Mouse (Mus musculus) kidney, adult 18-20 months (tissue): ENCODE measurements around the gene Ctsh.
"Not testable (repeated sequence)": the region's sequence is repeated elsewhere in the genome, so short reads cannot be mapped to it uniquely, and the experiment has no call there.

Experiments
- DNase-seq: peaks from one replicate; pipeline ENCODE4 v3.0.0; 2021

Gene Ctsh

DNA sequence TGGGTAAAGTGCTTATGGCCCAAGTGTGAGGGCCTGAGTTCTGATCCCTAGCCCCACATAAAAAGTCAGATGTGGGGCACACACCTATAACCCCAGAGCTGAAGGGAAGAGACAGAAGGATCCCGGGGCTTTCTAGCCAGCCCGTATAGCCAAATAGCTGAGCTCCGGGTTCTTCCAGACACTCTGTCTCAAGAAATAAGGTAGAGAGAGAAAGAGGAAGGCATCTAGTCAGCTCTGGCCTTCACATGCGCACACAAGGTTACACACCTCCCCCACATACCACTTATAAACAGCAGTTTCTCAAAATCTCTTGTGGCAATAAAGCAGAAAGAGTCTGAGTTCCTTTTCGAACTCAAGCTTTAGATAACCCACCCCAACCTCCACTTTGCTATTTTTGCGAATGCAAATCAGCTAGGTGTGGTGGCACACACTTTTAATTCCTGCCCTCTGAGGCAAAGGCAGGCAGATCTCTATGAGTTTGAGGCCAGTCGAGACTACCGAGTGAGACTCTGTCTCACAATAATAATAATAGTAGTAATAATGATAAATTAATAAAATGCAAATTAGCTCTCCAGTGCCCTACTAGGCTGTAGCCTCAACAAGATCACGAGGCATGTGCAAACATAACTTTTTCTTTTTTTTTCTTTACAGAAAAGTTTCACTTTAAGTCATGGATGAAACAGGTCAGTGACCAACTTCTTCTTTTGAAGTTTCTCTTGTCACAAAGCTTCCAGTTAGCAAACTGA is 6.0 kb downstream of the Ctsh start:
- DNase-seq: no peak

DNA sequence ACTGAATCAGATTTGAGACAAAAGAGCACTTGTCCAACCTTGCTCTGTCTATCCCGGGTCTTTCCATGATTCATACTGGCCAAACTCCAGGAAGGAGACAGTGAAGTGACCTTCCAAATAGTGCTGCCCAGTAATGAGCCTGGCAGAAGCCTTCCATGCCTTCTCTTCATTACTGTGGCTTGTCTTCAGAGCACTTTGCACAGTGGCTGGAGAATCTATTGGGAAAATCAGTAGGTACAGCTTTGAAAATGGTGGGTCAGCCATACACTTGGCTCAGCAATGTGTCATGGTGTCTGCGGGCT is 6.6 kb downstream of the Ctsh start:
- DNase-seq: no peak

DNA sequence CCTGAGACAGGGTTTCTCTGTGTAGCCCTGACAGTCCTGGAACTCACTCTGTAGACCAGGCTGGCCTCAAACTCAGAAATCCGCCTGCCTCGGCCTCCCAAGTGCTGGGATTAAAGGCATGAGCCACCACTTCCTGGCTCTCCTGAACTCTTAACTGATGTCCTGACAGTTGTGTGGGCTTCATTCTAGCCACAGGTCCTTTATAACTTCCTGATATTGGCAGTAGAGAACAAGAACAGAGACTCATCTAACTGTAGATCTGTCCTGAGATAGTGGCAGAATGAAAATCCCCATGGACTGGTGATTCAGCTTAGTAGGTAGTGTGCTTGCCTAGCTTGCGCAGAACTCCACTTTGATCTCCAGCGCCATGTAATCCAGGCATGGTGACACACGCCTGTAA is 7.0 kb downstream of the Ctsh start:
- DNase-seq: not testable (repeated sequence)

DNA sequence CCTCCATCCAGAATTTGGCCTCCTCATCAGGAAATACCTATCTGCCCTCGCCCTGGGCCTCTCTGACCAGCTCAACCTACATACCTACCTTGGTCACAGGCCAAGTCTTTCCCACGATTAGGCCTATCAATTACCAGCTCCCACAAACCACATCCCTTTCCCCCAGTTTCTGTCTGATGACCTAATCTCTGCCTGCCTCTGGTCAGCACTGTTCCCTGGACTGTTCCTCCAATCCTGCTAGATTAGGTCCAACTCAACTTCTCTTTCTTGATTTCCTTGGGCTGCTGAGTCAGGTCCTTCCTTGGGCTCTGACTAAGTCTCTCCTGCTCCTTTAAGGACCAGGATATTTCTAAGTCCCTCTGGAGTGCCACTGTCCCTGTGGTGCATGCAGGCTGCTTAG is 13.4 kb downstream of the Ctsh start:
- no peak for DNase-seq

DNA sequence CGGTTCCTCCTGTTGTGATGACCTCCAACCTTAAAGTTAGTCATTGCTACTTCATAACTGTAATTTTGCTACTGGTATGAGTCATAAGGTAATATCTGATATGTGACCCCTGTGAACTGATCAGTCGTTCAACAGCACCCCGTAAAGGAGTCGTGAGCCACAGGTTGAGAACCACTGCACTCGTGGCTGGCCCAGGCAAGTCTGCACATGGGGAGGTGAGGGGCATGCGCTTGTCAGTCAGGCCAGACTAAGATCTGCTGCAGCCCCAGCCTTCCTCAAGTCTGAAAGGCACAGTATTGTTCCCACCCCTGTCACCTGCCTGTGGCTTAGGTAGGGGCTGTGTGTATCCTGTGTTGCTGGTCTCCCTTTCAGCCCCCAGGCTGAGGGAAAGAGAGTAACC is 14.8 kb downstream of the Ctsh start:
- no peak for DNase-seq

DNA sequence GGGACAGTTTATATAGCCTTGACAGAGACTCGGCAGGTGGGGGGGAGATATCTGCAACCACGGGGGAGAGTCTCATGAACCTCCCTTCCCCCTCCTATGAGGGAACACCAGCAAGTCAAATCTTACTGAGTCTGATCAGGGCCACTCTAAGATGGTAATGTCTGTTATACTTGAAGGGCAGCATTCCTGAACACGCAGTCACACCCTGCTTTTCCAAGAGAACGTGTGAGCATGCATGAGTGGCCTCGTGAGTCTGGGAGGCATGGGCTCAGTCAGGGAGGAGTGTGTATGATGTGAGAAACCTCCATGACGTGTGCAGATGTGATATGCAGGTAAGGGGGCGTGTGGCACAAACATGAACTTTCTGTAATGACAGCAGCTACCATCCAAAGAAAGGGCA is 15.5 kb downstream of the Ctsh start:
- no peak for DNase-seq

DNA sequence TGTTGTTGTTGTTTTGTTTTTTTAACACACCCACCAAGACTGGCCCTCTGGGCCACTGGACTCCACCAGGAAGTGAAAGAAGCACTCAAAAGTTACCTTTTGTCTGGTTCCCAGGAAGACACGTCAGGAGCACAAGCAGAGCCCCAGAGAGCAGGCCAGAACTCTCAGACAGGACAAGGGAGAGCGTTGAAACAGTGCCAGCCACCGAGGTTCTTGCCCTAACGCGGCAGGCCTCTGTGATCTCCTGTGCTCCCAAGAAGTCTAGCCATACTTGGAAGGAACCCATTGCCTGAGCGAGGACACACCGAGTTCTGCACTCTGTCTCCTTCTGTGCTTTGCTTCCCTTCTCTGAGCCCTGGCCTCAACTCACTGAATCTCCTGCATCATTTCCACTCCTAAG is 16.2 kb downstream of the Ctsh start:
- no peak for DNase-seq

DNA sequence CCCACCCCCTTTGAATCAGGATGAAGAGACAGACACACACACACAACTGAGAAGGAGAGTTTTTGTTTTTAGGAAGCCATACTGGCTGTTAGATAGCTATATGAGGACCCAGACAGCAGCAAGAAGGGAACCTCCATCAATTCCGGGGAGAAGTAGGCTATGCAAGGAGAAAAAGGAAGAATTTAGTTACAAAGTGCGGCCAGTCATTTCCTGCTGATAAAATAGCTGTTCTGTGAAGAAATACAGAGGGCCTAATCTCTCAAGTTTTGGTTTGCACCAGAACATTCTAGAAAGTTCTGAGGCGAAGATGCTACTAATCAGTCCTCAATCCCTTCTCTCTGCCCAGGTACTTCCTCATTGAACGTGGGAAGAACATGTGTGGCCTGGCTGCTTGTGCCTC is 21.4 kb downstream of the Ctsh start:
- DNase-seq: no peak

DNA sequence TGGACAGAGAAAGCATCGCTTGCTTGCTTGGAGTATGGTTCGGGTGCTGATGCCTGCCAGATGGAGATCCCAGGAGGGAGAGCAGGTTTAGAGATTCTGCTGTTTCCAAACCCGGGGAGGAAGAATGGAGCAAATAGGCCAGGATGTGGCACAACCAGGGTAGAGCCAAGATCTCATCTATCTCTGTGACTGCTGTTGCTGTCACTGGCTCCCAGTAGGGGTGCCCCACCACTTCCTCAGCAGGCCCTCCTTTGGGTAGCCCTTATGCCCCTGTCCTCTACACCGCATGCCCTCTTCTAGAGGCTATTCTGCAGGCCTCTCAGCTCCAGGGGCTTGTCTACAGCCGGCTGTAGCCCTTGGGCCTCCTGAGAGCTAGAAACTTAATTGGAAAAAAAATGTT is 22.2 kb downstream of the Ctsh start:
- DNase-seq: no peak

DNA sequence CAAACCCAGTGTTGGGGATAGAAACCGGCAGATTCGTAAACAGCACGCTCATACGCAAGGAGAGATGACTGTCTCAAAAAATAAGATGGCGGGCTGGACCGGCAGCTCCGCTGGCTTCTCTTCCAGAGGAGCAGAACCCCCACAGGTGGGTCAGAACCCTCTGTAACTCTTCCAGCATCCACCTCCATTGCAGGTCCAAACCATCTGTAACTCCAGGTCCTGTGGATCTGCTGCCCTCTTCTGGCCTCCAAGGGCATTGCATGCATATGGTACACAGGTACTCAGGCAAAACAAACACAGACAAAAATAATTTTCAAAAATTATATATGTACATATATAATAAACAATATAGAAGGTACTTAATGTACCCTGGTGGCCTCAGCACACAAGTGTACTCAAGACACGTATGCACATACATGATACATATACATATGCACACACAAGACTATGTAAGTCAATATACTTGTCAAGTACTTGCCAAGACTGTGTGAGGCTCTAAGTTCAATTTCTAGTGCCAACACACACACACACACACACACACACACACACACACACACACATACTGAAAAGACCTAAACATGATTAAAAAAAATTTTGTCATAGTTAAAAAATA is 23.0 kb downstream of the Ctsh start:
- peak; percentile 82 for DNase-seq

DNA sequence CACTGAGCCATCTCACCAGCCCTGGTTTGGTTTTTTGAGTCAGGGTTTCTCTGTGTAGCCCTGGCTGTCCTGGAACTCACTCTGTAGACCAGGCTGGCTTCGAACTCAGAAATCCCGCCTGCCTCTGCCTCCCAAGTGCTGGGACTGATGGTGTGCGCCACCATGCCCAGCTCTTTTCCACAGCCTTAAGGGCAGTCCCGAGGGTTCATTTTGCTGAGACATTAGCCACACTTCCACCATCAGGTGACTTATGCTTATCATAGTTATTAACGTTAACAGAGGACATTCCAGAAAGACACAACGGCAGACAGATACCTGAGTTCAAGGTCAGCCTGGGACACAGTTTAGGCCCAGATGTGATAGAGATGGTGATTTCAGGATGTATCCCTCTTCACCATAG is 28.0 kb downstream of the Ctsh start:
- not testable (repeated sequence) for DNase-seq

DNA sequence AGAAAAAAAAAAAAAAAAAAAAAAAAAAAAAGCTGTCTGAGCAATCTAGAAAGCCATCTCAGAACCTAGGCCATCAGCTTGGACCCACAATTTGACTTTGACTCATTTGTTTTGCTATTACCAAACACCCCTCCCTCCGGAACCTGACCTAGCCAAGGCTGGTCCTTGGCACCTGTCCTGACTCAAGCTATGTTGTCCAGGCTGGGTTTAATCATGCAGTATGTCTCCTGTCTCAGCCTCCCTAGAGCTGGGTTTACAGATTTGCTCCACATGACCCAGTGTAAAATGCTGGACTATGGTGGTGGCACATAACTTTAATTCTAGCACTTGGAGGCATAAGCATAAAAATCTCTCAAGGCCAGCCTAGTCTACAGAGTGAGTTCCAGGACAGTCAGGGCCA is 29.0 kb downstream of the Ctsh start:
- DNase-seq: no peak

DNA sequence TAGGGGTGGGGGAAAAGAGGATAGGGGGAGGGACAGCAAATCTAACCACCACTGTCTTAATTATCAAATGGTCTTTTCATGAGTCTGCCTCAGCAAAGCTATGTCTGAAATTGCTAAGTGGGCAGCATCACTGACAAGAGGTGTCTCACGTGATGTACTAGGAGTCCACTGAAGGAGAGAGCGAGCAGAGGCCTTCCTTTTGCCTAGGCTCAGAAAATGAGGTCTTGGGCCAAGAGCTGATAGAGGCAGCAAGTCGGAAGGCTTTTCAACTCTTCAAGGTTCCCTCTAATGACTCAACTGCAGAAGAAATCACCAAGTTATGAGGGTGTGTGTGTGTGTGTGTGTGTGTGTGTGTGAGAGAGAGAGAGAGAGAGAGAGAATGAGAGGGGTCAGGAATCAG is 30.2 kb downstream of the Ctsh start:
- DNase-seq: no peak

DNA sequence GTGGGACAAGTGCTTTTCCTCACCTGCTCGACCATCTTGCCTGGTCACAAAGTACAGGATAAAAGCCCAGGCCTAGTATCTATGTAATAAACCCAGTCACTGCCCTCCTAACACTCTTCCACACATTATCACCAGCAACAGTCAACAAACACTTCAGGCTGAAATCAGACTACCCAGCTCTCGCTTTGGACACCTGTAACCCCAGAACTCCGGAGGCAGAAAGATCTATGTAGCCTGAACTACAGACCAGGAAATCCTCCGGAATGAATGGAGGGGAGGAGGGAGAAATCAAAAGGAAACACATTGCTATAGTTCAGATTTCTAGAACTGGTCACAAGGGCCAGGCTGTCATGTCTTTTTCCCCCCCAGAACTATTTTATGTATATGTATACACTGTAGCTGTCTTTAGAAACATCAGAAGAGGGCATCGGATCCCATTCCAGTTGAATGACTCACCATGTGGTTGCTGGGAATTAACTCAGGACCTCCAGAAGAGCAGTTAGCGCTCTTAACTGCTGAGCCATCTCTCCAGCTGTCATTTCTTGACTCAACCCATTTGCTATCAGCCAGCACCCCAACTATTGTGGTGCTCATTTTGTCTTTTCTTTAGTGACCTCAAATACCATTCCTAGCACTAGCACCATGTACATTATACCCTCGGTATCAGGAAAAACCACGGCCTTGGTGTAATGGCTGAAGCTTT is 31.0 kb downstream of the Ctsh start:
- no peak for DNase-seq

DNA sequence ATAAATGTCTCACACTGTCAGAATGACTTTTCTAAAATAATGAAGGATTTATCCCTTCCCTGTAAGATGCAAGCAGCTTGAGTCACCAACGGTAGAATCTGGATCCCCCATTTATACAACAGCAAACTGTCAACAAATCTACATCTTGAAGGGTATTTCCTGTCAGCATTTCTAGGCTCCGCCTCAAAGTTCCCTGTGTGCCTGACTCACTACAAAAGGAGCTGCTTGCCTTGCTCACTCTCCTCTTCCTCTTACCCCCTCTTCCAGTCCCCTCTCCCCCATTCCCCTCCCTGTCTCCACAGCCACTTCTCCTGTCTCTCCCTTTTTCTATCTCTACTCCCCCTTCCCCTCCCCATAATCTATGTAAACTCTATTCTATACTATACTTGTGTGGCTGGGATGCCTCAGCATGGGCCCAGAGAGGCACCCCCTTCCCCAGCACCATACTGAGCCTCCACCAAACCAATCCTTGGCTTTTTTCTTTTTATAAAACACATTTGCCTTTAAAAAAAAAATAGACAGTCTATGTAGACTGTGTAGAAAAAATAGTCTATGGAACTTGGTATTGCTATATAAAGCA is 34.0 kb downstream of the Ctsh start:
- no peak for DNase-seq

DNA sequence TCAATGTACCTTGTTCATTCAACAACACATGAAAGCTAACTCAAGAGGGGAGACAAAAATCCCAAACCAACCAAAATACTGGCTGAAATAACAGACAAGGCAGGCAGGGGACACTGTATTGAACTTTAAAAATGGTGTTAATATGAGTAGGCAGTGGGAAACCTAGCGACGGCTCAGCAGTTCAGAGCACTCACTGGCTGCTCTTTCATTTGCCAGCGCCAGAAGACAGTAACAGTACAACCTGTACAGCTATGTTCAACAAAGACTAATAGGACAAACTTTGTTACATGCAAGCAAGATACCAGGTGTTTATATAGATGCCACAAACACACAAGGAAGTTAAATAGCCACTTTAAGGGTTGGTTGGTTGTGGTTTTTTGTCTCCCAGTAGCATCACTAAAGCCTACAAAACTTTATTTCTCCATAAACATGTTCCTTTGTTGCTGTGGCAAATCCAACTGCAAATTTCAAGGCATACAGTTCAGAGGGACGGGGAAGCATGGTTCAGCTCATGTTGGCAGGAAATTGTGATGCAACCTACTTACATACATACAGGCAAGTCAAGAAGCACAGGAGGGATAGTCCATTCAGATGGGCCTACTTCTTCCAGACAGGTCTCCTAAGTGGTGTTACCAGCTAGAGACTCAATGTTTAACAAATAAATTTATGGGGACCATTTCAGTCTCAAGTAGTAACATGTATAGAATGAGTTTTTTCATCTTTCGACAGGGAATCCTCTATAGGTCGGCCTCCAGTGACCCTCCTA is 35.6 kb downstream of the Ctsh start:
- no peak for DNase-seq

DNA sequence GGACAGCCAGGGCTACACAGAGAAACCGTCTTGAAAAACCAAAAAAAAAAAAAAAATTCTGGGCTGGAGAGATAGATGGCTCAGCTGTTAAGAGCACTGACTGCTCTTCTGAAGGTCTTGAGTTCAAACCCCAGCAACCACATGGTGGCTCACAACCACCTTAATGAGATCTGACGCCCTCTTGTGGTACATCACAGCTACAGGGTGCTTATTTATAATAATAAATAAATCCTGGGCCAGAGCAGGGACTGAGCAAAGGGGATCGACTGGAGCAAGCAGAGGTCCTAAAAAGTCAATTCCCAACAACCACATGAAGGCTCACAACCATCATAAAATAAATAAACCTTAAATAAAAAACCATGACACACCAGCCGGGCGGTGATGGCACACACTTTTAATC is 45.0 kb downstream of the Ctsh start:
- no peak for DNase-seq

DNA sequence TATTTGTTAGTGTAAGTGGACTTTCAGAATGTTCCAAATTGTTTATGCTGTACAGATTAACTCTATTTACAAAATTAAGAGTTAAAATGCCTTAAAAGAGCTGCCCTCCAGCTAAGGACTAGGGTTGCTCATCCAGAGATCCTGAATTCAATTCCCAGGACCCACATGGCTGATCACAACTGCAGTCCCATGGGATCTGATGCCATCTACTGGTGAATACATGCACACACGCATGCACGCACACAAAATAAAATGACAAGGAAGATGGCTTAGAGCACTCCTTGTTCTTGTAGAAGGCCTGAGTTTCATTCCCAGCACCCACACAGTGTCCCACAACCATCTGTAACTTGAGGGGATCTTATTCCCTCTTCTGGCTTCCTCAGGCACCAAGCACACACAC is 46.8 kb downstream of the Ctsh start:
- no peak for DNase-seq

DNA sequence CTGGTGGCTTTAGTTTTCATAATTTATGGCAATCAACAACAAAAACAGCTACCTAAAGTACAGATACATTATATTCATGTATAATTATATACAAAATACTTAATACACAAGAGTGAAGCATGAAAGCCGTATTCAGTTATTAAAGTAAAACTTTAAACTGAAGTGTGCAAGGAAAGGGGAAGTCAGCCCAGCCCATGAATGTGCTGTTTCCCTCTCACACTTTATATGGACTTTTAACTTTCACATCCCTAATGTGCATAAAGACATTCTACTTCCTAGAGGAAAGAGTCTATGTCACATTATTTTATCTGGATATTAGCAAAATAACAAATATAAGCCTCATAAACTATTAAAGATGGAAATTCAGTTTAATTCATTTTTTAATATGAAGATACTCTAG is 51.5 kb downstream of the Ctsh start:
- no peak for DNase-seq

DNA sequence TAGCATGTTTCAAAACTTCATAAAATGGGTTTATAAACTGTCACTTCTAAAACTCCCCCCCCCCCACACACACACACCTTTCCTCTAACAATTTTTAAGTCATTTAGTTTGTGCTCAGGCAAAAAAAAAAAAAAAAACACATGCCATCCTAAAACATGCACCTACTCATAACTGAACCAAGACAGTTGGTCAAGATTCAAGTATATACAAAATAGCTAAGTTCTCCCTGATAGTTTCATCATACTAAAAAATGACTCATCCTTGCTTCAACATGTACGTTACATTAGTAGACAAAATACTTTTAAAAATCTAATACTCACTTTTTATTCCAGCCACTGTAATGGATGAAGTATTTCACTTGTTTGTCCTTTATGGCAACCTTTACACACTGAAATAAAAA is 53.0 kb downstream of the Ctsh start:
- DNase-seq: no peak

DNA sequence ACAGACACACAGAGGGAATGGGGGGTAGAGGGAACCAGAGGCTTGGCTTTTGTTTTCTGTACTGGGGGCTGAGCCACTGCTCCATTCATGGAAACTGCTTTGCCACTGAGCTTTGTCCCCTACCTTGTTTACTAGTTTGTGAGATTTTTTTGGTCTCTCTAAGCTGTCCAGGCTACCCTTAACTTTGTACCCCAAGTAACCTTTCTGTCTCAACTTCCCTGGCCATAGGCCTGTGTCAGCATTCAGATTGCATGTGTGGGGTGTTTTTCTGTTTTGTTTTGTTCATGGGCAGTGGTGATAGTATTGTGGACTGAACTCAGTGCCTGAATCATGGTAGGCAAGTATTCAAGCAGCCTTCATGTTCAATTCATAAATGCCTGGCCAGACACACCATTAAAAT is 54.3 kb downstream of the Ctsh start:
- DNase-seq: no peak

DNA sequence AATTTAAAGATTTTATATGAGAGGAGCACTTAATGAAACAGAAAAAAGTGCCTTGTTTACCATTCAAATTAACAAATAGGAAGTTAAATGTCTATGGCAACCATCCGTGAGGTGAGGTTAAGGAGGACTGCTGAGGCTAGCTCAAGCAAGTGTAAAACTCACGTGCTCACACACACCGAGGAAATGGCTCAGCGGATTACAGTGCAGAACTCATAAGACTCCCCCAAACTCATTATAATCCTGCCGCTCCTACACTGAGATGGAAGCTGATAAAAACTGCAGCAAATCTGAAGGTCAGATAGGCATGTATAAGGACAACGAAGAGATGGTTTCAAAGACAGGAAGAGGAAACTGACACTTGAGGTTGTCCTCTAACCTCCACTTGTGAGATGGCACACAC is 55.4 kb downstream of the Ctsh start:
- DNase-seq: no peak

DNA sequence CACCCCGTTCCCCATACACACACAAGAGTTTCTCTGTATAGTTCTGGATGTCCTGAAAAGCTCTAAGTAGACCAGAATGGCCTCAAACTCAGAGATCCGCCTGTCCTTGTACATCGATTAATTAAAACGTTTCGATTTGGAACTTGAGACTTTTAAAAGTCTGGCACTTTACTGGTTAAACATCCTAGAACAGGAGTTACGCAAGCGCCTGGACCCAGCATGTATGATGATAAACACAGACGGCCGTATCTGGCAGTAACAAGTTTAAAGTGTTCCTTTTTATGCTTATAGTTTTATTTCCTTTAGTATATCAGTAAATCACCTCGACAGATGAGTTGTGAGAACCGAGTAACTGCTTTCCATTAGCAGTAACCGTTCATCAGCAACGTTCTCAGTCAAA is 59.2 kb downstream of the Ctsh start:
- DNase-seq: no peak
